Mouse (Mus musculus): ENCODE measurements at regions not wholly inside any gene's neighbourhood (a gene's known extent, or its start where the extent isn't known, plus 50 kb on each side); places are given as distances from the start of the nearest gene placed in this dataset.
"Not testable (repeated sequence)": the region's sequence is repeated elsewhere in the genome, so short reads cannot be mapped to it uniquely, and the experiment has no call there.

GRCm38 (mm10) chr12:117327086-117327485 lies 189.2 kb upstream of the Rapgef5 start:
- H3K27me3 ChIP-seq (ENCODE audit: control insufficient read depth, insufficient read depth, low read length); H3K4me1 ChIP-seq (ENCODE audit: control insufficient read depth, insufficient read depth, insufficient read length, low read length); H3K36me3 ChIP-seq (ENCODE audit: control insufficient read depth, insufficient read depth, low read length); H3K27ac ChIP-seq (ENCODE audit: insufficient read depth, low read depth, low read length); H3K4me3 ChIP-seq (ENCODE audit: low read depth, low read length): not testable (repeated sequence)
- WGBS: 62% methylated on average over 5 of the region's 5 CpGs

GRCm38 (mm10) chr12:117330418-117330817 lies 185.9 kb upstream of the Rapgef5 start:
- H3K4me1 ChIP-seq (ENCODE audit: control insufficient read depth, insufficient read depth, insufficient read length, low read length): no peaks in the 10 kb centered on the region
- no peaks in the 10 kb centered on the region for H3K27me3 ChIP-seq (ENCODE audit: control insufficient read depth, insufficient read depth, low read length)
- no peak overlapping the region for H3K27ac ChIP-seq (ENCODE audit: insufficient read depth, low read depth, low read length)
- H3K36me3 ChIP-seq (ENCODE audit: control insufficient read depth, insufficient read depth, low read length): no peaks in the 10 kb centered on the region
- TF ChIP-seq CTCF (IDR thresholded peaks at IDR 0.05; ENCODE audit: extremely low read depth, insufficient read length, insufficient replicate concordance, low read depth, low read length): no peak
- TF ChIP-seq POLR2A (IDR thresholded peaks at IDR 0.05; ENCODE audit: low read depth, low read length): no peak
- no peak overlapping the region for H3K4me3 ChIP-seq (ENCODE audit: low read depth, low read length)

- TF ChIP-seq POLR2A (IDR thresholded peaks at IDR 0.05; ENCODE audit: low read depth, low read length) (no peak), CTCF (IDR thresholded peaks at IDR 0.05; ENCODE audit: extremely low read depth, insufficient read length, insufficient replicate concordance, low read depth, low read length) (no peak)
- no peak overlapping the region for H3K4me3 ChIP-seq (ENCODE audit: low read depth, low read length)
- no peaks in the 10 kb centered on the region for H3K4me1 ChIP-seq (ENCODE audit: control insufficient read depth, insufficient read depth, insufficient read length, low read length)
- 63% methylated on average over 4 of the region's 4 CpGs for WGBS
- H3K36me3 ChIP-seq (ENCODE audit: control insufficient read depth, insufficient read depth, low read length): no peaks in the 10 kb centered on the region
- no peaks in the 10 kb centered on the region for H3K27me3 ChIP-seq (ENCODE audit: control insufficient read depth, insufficient read depth, low read length)
- no peak overlapping the region for H3K27ac ChIP-seq (ENCODE audit: insufficient read depth, low read depth, low read length)
These were observed 179.4 kb upstream of the Rapgef5 start for GRCm38 (mm10) chr12:117336856-117337255.

GRCm38 (mm10) chr12:117342321-117342720 lies 174.0 kb upstream of the Rapgef5 start:
- no peaks in the 10 kb centered on the region for H3K36me3 ChIP-seq (ENCODE audit: control insufficient read depth, insufficient read depth, low read length)
- TF ChIP-seq POLR2A (IDR thresholded peaks at IDR 0.05; ENCODE audit: low read depth, low read length): no peak
- TF ChIP-seq CTCF (IDR thresholded peaks at IDR 0.05; ENCODE audit: extremely low read depth, insufficient read length, insufficient replicate concordance, low read depth, low read length): no peak
- WGBS: 59% methylated on average over 6 of the region's 6 CpGs
- H3K27me3 ChIP-seq (ENCODE audit: control insufficient read depth, insufficient read depth, low read length): no peaks in the 10 kb centered on the region
- no peak overlapping the region for H3K27ac ChIP-seq (ENCODE audit: insufficient read depth, low read depth, low read length)
- H3K4me3 ChIP-seq (ENCODE audit: low read depth, low read length): no peak overlapping the region
- H3K4me1 ChIP-seq (ENCODE audit: control insufficient read depth, insufficient read depth, insufficient read length, low read length): no peaks in the 10 kb centered on the region

GRCm38 (mm10) chr12:117343121-117343520 lies 173.2 kb upstream of the Rapgef5 start:
- H3K27ac ChIP-seq (ENCODE audit: insufficient read depth, low read depth, low read length): no peak overlapping the region
- 93% methylated on average over 3 of the region's 3 CpGs for WGBS
- TF ChIP-seq POLR2A (IDR thresholded peaks at IDR 0.05; ENCODE audit: low read depth, low read length): no peak
- TF ChIP-seq CTCF (IDR thresholded peaks at IDR 0.05; ENCODE audit: extremely low read depth, insufficient read length, insufficient replicate concordance, low read depth, low read length): no peak
- H3K27me3 ChIP-seq (ENCODE audit: control insufficient read depth, insufficient read depth, low read length): no peaks in the 10 kb centered on the region
- no peak overlapping the region for H3K4me3 ChIP-seq (ENCODE audit: low read depth, low read length)
- no peaks in the 10 kb centered on the region for H3K4me1 ChIP-seq (ENCODE audit: control insufficient read depth, insufficient read depth, insufficient read length, low read length)
- H3K36me3 ChIP-seq (ENCODE audit: control insufficient read depth, insufficient read depth, low read length): no peaks in the 10 kb centered on the region

- H3K4me1 ChIP-seq (ENCODE audit: control insufficient read depth, insufficient read depth, insufficient read length, low read length); H3K36me3 ChIP-seq (ENCODE audit: control insufficient read depth, insufficient read depth, low read length); H3K27me3 ChIP-seq (ENCODE audit: control insufficient read depth, insufficient read depth, low read length); H3K27ac ChIP-seq (ENCODE audit: insufficient read depth, low read depth, low read length); H3K4me3 ChIP-seq (ENCODE audit: low read depth, low read length): not testable (repeated sequence)
- WGBS: 77% methylated on average over 5 of the region's 5 CpGs
These were observed 172.7 kb upstream of the Rapgef5 start for GRCm38 (mm10) chr12:117343605-117344004.

- H3K36me3 ChIP-seq (ENCODE audit: control insufficient read depth, insufficient read depth, low read length): no peaks in the 10 kb centered on the region
- H3K4me1 ChIP-seq (ENCODE audit: control insufficient read depth, insufficient read depth, insufficient read length, low read length): no peaks in the 10 kb centered on the region
- no peak overlapping the region for H3K4me3 ChIP-seq (ENCODE audit: low read depth, low read length)
- 65% methylated on average over 11 of the region's 11 CpGs for WGBS
- H3K27ac ChIP-seq (ENCODE audit: insufficient read depth, low read depth, low read length): no peak overlapping the region
- no peaks in the 10 kb centered on the region for H3K27me3 ChIP-seq (ENCODE audit: control insufficient read depth, insufficient read depth, low read length)
- TF ChIP-seq POLR2A (IDR thresholded peaks at IDR 0.05; ENCODE audit: low read depth, low read length) (no peak), CTCF (IDR thresholded peaks at IDR 0.05; ENCODE audit: extremely low read depth, insufficient read length, insufficient replicate concordance, low read depth, low read length) (no peak)
These were observed 171.8 kb upstream of the Rapgef5 start for GRCm38 (mm10) chr12:117344266-117345087.
